Mouse (Mus musculus): ENCODE results near the gene Stx8.
A peak's percentile ranks its signal among the peaks of the same experiment; 100 is the strongest.

Stx8 gene

GRCm38 (mm10) chr11:67965905-67966878 lies at the start of gene Stx8:
Gene Stx8, plus strand, starts transcription at chr11:67966193.
- peak; percentile 84 for DNase-seq

GRCm38 (mm10) chr11:67917126-67917525 lies 48.9 kb upstream of the Stx8 start:
- no peak for DNase-seq

GRCm38 (mm10) chr11:67919593-67919992 lies 46.4 kb upstream of the Stx8 start:
- DNase-seq: no peak

GRCm38 (mm10) chr11:67920226-67920960 lies 45.6 kb upstream of the Stx8 start:
- DNase-seq: no peak

GRCm38 (mm10) chr11:67921091-67921826 lies 44.7 kb upstream of the Stx8 start:
- DNase-seq: no peak

GRCm38 (mm10) chr11:67921827-67922754 lies 43.9 kb upstream of the Stx8 start, which contains the start of gene Usp43:
Gene Usp43, minus strand, starts transcription at chr11:67922153.
- DNase-seq: peak; percentile 1

GRCm38 (mm10) chr11:67922755-67923125 lies 43.3 kb upstream of the Stx8 start:
- no peak for DNase-seq

- DNase-seq: no peak
Measured at GRCm38 (mm10) chr11:67923720-67924119, 42.3 kb upstream of the Stx8 start.

- no peak for DNase-seq
Measured at GRCm38 (mm10) chr11:67925000-67925399, 41.0 kb upstream of the Stx8 start.

- no peak for DNase-seq
Measured at GRCm38 (mm10) chr11:67926348-67927055, 39.5 kb upstream of the Stx8 start.

- DNase-seq: no peak
Measured at GRCm38 (mm10) chr11:67932156-67932555, 33.8 kb upstream of the Stx8 start.

GRCm38 (mm10) chr11:67948229-67948628 lies 17.8 kb upstream of the Stx8 start:
- no peak for DNase-seq

- no peak for DNase-seq
Measured at GRCm38 (mm10) chr11:67949475-67949874, 16.5 kb upstream of the Stx8 start.

GRCm38 (mm10) chr11:67953604-67954003 lies 12.4 kb upstream of the Stx8 start:
- DNase-seq: no peak

GRCm38 (mm10) chr11:67954413-67954812 lies 11.6 kb upstream of the Stx8 start:
- no peak for DNase-seq

- no peak for DNase-seq
Measured at GRCm38 (mm10) chr11:67964110-67964509, 1.9 kb upstream of the Stx8 start.

- DNase-seq: peak; percentile 75
Measured at GRCm38 (mm10) chr11:67965242-67965883, 630 bp upstream of the Stx8 start, which contains the start of gene Cfap52. Gene Cfap52, minus strand, starts transcription at chr11:67965651.

- no peak for DNase-seq
Measured at GRCm38 (mm10) chr11:67967831-67968230, 1.8 kb downstream of the Stx8 start.

- DNase-seq: no peak
Measured at GRCm38 (mm10) chr11:67972606-67973005, 6.6 kb downstream of the Stx8 start.

GRCm38 (mm10) chr11:67973225-67973624 lies 7.2 kb downstream of the Stx8 start:
- DNase-seq: no peak

GRCm38 (mm10) chr11:67975252-67975651 lies 9.3 kb downstream of the Stx8 start:
- no peak for DNase-seq

All from cerebellum, adult 11-12 months (tissue).